Mouse (Mus musculus) neural tube, postnatal 0 days (tissue): ENCODE results near the gene Spata18. TPM values are rescaled to one million over a fixed set of nuclear protein-coding genes. Genes with fewer than 3 reads are reported as not detected.

ENCODE experiments used
- polyA plus RNA-seq: library from polyadenylated mRNA; unstranded; fragments of >200 nt; fragmentation: Nextera tagmentation; extraction: Ambion mirVana; gene quantifications from 2 replicates; pipeline ENCODE4 v1.2.1, GENCODE M21; 2015

Spata18 gene
- 0.26 and 0.37 TPM in 2 replicates for polyA plus RNA-seq

GRCm38 (mm10) chr5:73651061-73651854, at the start of gene Spata18:
Gene Spata18 (plus strand): TSS chr5:73651379.

GRCm38 (mm10) chr5:73632291-73632690, 18.9 kb upstream of the Spata18 start, which contains the start of gene Lrrc66:
Gene Lrrc66 (minus strand): TSS chr5:73632526.

GRCm38 (mm10) chr5:73647261-73647900, 3.8 kb upstream of the Spata18 start, which contains the start of gene Sgcb:
Gene Sgcb (minus strand): TSS chr5:73647790.

Other genes starting within 250 kb of the Spata18 start
- gene Cwh43, start 245.3 kb upstream of the Spata18 start, polyA plus RNA-seq: 0.71 and 1.0 TPM in 2 replicates
- 40.4 and 43.0 TPM in 2 replicates for gene Dcun1d4, start 170.4 kb upstream of the Spata18 start, polyA plus RNA-seq
- gene Lrrc66, start 18.9 kb upstream of the Spata18 start, polyA plus RNA-seq: not detected in 2 replicates
- 62.0 and 62.4 TPM in 2 replicates for gene Sgcb, start 3.6 kb upstream of the Spata18 start, polyA plus RNA-seq